Mouse (Mus musculus) adrenal gland, postnatal 10 days (tissue): Measurements from ENCODE around the gene Tbx4. TPM values are rescaled to one million over a fixed set of nuclear protein-coding genes. Genes with fewer than 3 reads are reported as not detected.

Source experiments
- DNase-seq: peaks from one replicate; pipeline ENCODE4 v3.0.0; 2021; ENCODE audit warnings: mixed read lengths
- total RNA-seq, 2 experiments: library from RNA; stranded (reverse); gene quantifications; 2 replicates each; pipeline ENCODE4 v1.2.3; 2021

Tbx4 gene
- total RNA-seq, 2 experiments from 2014 or later: 0.12 TPM; not detected in 1

GRCm38 (mm10) chr11:85909514-85909913 is 23.3 kb downstream of the Tbx4 start:
- no peak for DNase-seq

GRCm38 (mm10) chr11:85910133-85910532 is 23.9 kb downstream of the Tbx4 start:
- DNase-seq: no peak

DNA sequence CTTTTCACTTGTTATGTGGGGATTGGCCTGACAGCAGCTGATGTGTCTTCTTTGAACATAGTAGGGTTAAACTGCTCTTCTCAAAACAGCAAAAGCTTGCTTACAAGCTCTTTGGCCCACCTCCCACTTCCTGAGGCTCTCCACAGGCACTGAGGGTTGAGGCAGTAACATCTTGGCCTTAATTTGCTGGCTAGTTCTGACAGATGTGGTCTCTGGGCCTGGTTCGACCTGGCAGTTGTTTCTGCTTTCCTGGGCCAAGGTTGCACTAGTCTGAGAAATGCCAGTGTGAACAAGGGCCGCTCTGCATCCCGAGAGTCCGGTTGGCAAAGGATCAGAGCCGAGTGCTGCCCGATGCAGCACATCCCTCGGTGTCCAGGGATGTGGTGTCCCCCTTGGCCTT is 27.3 kb downstream of the Tbx4 start:
- DNase-seq: peak; percentile 41

DNA sequence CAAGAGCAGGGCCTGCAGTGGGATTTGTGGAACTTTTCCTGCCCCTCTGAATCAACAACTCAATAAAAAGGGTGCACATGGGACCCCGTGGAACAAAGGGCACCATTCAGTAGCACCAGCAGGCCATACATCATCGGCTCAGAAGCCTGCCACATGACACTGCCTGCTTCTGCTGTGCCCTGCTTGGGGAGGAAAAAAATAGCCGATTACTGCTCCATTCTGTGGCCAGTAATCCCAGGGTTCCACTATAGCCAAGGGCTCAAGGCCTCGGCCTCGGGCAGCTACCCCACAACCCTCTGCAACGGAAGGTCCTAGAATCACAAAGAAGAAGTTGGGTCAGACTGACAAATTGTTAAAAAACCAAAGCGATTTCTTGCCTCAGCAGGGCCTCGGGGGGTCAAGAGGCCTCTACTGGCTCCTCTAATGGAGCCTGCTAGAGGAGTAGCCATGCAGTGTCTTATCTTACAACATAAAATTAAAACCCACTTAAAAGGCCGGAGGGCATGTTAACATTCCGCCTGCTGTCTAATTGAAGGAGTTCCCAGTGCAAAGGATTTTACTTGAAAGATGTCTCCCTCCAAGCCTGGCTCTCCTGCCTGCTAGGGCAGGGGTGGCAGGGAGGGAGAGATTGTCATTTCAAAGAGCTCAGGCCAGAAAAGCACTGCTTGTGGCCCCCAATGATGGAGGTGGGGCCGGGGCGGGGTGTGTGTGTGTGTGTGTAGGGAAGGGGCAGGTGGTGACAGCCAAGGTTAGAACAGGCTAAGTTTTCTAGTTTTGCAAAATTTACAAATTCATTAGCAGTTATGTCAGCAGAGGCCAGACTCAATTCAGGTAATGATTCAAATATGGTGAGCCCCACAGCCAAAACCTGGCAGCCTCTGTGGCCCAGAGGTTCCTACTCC is 31.1 kb downstream of the Tbx4 start:
- no peak for DNase-seq

GRCm38 (mm10) chr11:85917993-85918325 is 31.7 kb downstream of the Tbx4 start:
- DNase-seq: no peak

DNA sequence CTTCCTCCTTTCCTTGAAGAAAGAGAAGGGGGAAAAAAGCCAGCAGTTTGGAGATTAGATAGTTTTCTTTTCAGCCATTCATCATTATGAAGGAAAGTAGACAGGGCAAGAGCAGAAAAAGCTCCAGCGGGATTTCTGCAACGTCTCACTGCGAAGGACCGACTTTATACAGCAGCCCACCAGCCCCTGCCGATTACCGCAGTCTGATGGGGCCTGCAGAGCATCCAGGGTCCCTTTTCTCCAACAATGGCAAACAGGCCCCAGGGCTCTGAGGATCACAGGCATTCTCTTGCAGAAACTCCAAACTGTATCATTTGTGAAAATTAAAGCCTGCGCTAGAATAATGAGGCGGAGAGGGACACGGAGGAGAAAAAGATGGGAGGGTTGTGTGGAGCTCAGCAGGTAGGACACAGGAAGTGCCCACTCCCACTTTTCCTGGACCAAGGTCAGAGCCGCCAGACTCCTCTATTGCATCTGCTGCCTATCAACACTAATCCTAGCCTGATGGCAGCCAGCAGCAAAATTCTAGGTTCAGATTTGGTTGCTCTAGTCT is 32.2 kb downstream of the Tbx4 start:
- no peak for DNase-seq

DNA sequence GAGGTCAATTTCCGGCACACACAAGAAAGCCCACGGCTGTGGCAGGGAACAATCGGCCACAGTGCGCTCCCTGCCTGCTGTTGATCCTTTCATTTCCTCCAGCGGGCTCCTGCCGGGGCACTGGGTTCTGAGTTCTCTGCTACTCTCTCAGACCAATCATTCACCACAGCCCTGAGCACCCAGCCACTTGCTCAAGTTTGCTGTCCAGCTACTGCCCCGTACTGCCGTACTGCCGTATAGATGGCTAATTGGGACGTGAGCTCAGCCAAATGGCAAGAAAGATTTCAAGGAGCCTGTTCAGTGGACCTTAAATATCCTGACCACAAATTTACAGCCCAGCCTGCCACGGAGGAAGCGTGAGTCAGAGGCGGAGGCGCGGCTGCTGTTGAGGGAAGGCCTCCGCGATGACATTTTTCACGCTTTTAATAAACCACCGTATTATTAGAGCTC is 39.1 kb downstream of the Tbx4 start:
- DNase-seq: peak; percentile 43

DNA sequence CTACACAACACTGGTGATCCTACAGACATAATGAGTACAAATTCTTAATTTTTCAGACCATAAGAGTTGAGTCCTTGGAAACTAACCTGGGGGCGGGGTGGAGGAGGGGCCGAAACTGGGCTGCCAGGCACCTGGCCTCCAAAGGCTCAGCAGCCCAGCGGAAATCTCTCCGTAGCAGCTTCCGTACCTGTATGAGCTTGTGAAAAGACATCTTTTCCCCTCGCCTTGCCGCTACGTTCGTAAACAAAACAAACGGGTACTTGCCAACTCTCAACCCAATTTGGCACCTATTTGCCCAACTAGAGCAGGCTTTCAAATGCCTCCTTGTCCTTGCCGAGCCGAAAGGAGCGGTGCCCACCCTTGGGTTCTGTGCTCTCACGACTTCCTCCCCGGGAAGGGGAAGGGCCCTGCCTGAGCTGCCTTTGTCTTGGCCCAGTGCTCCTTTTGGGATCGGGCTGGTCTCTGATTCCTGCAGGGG is 40.1 kb downstream of the Tbx4 start:
- DNase-seq: peak; percentile 3

DNA sequence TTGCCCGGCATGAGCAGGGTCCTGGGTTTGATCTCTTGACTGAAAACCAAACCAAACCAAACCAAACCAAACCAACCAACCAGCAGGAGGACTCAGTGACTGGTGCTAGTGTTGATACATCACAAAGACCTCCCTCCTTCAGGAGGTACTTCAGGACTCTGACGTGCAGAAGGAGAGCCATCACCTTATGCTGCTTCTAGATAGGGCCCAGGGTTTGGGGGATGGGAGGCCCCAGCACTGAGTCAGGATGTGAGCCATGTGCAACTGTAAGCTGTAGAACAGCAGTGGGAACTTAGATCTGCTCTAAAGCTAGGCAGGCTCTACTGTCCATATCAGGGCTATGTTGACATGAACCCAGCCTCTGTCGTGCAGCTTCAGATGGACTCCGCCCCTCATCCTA is 41.9 kb downstream of the Tbx4 start:
- DNase-seq: no peak

DNA sequence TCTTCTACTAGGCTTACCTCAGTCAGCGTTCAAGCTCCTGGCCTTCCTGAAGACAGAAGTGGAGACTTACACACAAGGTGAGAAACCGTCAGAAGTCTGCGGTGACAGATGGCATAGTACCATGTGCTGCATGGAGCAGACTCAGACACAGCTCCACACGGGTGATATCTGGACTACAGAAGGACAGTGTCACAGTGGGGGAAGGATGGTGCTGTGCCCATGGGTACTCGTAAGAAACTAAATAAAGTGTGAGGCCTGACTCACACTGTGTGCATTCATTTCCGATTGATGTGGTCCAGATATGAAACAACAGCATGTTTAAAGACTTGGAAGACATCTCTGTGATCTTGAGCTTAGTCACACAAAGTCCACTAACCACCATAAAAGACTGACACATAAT is 43.4 kb downstream of the Tbx4 start:
- DNase-seq: no peak

- peak; percentile 22 for DNase-seq
Measured at GRCm38 (mm10) chr11:85941785-85942570, 55.8 kb downstream of the Tbx4 start.

DNA sequence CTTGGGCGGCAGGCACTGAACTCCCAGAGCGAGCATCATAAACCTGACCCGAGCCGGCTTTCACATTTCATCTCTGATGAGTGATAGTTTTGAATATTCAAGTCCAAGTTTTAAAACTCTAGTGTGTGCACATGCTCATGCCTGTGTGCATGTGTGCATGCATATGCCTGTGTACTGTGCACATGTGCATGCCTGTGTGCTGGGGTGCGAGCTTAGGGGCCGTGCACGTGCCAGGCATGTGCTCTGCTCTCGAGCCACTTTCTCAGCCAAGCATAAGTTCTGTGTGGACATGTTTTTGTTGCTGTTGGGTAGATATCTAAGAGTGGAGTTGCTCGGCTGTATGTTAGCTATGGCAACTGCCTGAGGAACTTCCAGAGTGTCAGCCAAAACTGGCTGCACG is 62.5 kb downstream of the Tbx4 start:
- no peak for DNase-seq

DNA sequence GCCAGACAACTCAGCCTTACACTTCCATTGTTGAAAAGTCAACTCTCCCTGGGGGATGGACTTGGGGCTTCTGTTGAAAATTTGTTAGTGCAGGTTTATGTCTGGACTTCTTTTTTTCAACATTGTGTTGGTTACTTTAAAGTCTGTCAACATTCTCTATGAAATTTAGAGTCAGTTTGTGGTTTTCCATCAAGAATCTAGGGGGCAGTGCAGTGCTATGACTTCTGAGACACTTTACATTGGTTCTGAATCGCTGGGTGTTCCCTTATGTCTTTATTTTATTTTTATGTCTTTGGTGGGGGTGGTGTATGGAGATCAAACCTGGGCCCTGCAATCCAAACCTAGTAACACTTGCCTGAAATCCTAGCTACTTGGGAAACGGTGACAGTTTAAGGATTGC is 63.5 kb downstream of the Tbx4 start:
- DNase-seq: no peak

DNA sequence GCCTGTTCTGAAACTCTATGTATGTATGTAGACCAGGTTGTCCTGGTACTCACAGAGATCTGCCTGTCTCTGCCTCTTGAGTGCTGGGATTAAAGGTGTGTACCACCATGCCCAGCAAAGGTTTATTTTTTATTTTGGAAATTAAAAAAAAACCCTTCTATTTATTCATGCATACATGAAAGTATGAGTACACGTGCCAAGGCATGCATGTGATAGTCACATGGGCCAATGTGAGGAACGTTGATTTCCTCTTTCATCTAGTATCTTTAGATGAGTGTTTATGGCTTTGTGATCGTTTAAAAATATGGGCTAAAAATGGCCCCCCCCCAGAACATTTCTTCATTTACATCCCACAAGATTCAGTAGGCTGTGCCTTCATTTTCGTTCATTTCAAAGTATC is 66.3 kb downstream of the Tbx4 start:
- no peak for DNase-seq

- DNase-seq: no peak
Measured at GRCm38 (mm10) chr11:85955611-85956010, 69.4 kb downstream of the Tbx4 start.

GRCm38 (mm10) chr11:85956422-85956821 is 70.2 kb downstream of the Tbx4 start:
- no peak for DNase-seq

DNA sequence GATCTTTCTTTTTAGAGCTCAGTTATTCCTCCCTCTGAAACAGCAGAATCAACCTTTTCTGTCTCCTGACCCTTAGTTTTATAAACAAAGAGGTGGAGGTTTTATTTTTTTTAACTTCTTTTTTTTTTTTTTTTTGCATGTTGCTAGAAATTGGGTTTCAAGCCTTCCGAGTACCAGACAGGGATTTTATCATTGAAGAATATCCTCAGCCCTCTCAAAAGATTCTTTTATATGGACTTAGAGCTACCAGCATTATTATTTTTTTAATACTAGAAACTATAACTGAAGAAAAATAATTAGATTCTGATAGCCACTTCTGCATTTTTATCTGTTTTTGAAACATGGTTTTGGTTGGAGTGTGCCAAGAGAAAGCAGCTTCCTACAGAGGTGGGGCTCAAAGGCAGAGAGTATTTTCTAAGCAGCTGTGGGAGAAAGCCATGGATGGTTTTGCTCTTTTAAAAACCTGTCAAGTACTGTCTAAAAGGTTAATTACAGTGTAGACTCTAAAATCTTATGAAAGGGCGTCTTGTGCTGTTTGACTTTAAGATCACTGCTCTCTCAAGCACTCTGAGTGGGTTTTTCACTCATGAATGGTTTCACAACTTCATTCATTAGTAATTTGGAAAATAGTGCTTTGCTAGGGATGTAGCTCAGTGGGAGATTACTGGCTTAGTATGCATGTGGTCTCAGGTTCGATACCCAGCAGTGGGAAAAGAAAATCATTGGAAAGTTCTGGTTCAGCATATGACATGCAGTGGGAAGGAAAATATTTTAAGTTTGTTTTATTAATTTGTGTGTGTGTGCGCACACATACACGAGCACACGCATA is 70.9 kb downstream of the Tbx4 start:
- no peak for DNase-seq

- DNase-seq: no peak
Measured at GRCm38 (mm10) chr11:85959837-85960236, 73.6 kb downstream of the Tbx4 start.

DNA sequence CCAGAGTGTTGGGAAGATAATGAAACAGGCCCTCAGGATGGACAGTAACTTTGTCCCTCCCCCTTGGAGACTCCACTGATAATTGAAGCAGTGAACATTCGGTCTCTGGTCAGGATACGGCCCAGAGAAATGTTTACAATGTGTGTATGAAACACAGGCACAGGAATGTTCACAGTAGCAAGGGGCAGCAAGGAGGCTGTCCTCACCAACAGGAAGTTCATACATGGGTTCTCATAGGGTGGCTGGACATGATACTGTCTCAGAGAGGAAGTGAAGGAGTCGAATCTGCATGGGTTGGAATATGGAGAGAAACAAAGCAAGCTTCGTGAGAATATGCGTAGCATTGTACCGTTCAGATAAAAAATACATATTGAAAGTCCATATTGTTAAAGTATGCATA is 74.1 kb downstream of the Tbx4 start:
- no peak for DNase-seq

DNA sequence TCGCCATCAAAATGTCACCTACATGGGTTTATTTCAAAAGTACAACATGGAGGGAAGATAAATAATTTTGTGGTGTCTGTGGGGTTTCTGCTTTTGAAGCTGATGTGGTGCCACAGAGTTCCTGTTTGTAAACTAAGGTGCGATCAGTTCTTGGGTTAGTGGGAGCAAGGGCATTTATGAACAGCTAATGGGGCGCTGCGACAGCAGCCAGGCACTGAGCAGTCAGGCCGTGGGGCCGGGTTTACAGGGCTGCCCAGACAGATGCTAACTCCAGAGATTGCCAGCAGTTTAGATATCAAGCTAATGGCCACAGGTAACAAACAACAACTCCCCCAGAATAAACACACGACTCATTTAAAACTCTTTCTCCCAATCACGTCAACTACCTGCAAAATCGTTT is 75.3 kb downstream of the Tbx4 start:
- no peak for DNase-seq
